In the genomic region with DNA sequence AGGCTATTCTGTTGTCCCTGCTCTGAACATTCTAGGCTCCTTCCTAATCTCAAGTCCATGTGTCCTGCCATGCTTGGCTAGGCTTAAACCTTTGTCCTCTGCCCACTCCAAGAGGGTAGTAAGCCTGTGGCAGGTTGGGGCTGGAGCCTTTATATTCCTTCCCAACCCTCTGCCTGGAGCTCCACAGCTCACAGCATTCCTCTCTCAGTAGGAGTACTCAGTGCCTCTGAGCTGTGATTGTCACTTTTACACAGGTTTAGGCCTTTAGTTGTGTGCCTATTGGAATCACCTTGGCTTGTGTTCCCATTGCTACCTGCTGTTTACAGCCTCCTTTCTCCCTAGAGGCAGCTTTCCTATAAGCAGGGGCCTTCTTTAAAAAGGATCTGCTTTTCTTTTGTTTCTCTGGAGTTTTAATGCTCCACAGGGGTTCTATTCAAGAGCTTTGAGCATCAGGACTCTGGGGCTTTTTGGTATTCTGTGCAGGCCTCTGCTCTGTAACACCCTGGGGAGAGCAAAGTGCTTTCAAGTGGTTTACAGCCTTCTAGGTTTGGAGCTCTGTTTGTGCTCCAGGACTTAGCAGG, we compare ENCODE assay signal across 10 mouse cellular contexts.
DNase-seq lines count a peak whose midpoint lies in the region; ATAC-seq lines count a peak whose summit lies in the region.
"Had no signal": no experiment of that assay in that cellular context is flagged by ENCODE, and none has a peak within 500 bp of the region (broad histone marks: within the 10 kb centered on the region; RNA-seq: fewer than 3 reads in every experiment).

No protein-coding gene starts in this region.

- H3K9ac ChIP-seq in hindbrain, embryonic 12.5 days = no peak overlapping the region
- no peak overlapping the region for H3K9ac ChIP-seq in midbrain, embryonic 16.5 days (ENCODE audit: low read depth, low read length)
- H3K9ac ChIP-seq: embryonic facial prominence, embryonic 15.5 days had no signal

- no peak overlapping the region for H3K4me2 ChIP-seq in hindbrain, embryonic 12.5 days (replicated peaks)
- H3K4me2 ChIP-seq in midbrain, embryonic 16.5 days (ENCODE audit: low read length) = no peak overlapping the region
- H3K4me2 ChIP-seq: embryonic facial prominence, embryonic 15.5 days had no signal

- no peak overlapping the region for H3K27ac ChIP-seq in hindbrain, embryonic 12.5 days
- peak overlapping the region; percentile 23; the same call in 1 of the 2 replicates for H3K27ac ChIP-seq in midbrain, embryonic 16.5 days (ENCODE audit: low read length)
- H3K27ac ChIP-seq: embryonic facial prominence, embryonic 15.5 days had no signal

- H3K4me1 ChIP-seq in hindbrain, embryonic 12.5 days = 0 out of 2 replicates have a peak, but pooled peaks cover 2% of the 10 kb centered on the region
- H3K4me1 ChIP-seq in midbrain, embryonic 16.5 days (ENCODE audit: control insufficient read depth, insufficient read depth, low read length) = no peaks in the 10 kb centered on the region
- H3K4me1 ChIP-seq: embryonic facial prominence, embryonic 15.5 days had no signal

- H3K36me3 ChIP-seq in hindbrain, embryonic 12.5 days = no peaks in the 10 kb centered on the region
- H3K36me3 ChIP-seq in midbrain, embryonic 16.5 days (ENCODE audit: control insufficient read depth, insufficient read depth, low read length) = no peaks in the 10 kb centered on the region
- H3K36me3 ChIP-seq: embryonic facial prominence, embryonic 15.5 days had no signal

- no peaks in the 10 kb centered on the region for H3K27me3 ChIP-seq in hindbrain, embryonic 12.5 days
- H3K27me3 ChIP-seq in midbrain, embryonic 16.5 days (ENCODE audit: control insufficient read depth, insufficient read depth, low read depth, low read length) = no peaks in the 10 kb centered on the region
- H3K27me3 ChIP-seq: embryonic facial prominence, embryonic 15.5 days had no signal

- intact Hi-C loops in heart, postnatal 10 days (cut with DNase I) = no loop called here

- H3K9me3 ChIP-seq in hindbrain, embryonic 12.5 days (replicated peaks) = no peaks in the 10 kb centered on the region
- H3K9me3 ChIP-seq in midbrain, embryonic 16.5 days (replicated peaks; ENCODE audit: control insufficient read depth, low read length, poor library complexity, severe bottlenecking) = no peaks in the 10 kb centered on the region
- H3K9me3 ChIP-seq: embryonic facial prominence, embryonic 15.5 days had no signal

- ATAC-seq in hindbrain, embryonic 12.5 days (ENCODE audit: low FRiP score) = peak; percentile 75
- peak; percentile 88 for ATAC-seq in midbrain, embryonic 16.5 days

- peak; percentile 4 to 33 for DNase-seq in kidney, postnatal 25 days
- no peak for DNase-seq in kidney, postnatal 4 days
- peak; percentile 8 for DNase-seq in brain, embryonic 18.5 days (ENCODE audit: low read depth, low spot score)
- no peak for DNase-seq in heart, postnatal 10 days
- DNase-seq in T-cell, adult 2 months (ENCODE audit: low spot score) = no peak
- DNase-seq in adrenal gland, postnatal 36 days = no peak
- DNase-seq: liver had no signal

- H3K4me3 ChIP-seq in hindbrain, embryonic 12.5 days = no peak overlapping the region
- no peak overlapping the region for H3K4me3 ChIP-seq in midbrain, embryonic 16.5 days (ENCODE audit: low read depth, low read length)
- H3K4me3 ChIP-seq: embryonic facial prominence, embryonic 15.5 days had no signal

Comparison
In these comparisons a context has a peak if more than half of its experiments do, and no peak if none do; other contexts are left out.
1. DNase-seq: peak in kidney, postnatal 25 days (2 of 2) and brain, embryonic 18.5 days (single experiment); none in kidney, postnatal 4 days (0 of 2), heart, postnatal 10 days (0 of 2), T-cell, adult 2 months (single experiment) and adrenal gland, postnatal 36 days (0 of 2).